Mouse (Mus musculus) small intestine, adult 2 months (tissue): ENCODE data around the gene Rara.

Source experiments
- CTCF ChIP-seq: fragments of 200-500 bp; IDR thresholded peaks from 2 replicates; pipeline ENCODE4 v1.5.1; 2012; ENCODE audit warnings: low read depth, mild to moderate bottlenecking, control low read depth, inconsistent platforms, low read length, moderate library complexity, mixed read lengths; ENCODE audit not compliant: insufficient replicate concordance, insufficient read length; ENCODE audit errors: extremely low read depth
- POLR2A ChIP-seq: fragments of 200-500 bp; IDR thresholded peaks from 2 replicates; pipeline ENCODE4 v1.6.1; 2012; ENCODE audit warnings: low read depth, mild to moderate bottlenecking, control low read depth, inconsistent platforms, low read length, moderate library complexity

DNA sequence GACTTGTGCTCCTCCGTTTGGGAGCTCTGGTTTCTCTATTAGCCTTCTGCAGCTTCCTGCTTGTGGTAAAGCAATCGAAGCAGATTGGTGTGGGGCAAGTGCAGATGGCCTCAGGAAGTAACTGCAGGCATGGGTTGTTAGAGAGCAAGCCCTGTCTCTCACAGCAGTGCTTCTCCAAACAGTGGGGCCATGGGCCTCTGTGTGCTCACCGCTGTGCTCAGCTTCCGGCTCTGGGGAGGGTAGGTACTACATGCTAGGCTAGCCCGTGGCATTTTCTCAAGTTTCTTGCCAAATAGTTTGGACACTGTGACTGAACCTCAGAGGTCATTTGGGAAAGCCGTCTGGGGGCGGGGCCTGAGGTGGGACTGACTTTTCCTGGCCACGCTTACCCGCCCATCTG, 9.4 kb upstream of the Rara start:
- TF ChIP-seq CTCF (no peak), POLR2A (no peak; the same call in 1 of the 2 replicates)
